Mouse (Mus musculus): ENCODE measurements around the gene Ercc2. TPM values are rescaled to one million over a fixed set of nuclear protein-coding genes. Genes with fewer than 3 reads are reported as not detected.

Gene Ercc2
- 0.41 TPM for polyA plus RNA-seq (2014; fragmentation: Illumina TruSeq; extraction: RNeasy Lipid Tissue Mini Kit (QIAGEN cat#74804); ENCODE audit: low read depth, low replicate concordance)

DNA sequence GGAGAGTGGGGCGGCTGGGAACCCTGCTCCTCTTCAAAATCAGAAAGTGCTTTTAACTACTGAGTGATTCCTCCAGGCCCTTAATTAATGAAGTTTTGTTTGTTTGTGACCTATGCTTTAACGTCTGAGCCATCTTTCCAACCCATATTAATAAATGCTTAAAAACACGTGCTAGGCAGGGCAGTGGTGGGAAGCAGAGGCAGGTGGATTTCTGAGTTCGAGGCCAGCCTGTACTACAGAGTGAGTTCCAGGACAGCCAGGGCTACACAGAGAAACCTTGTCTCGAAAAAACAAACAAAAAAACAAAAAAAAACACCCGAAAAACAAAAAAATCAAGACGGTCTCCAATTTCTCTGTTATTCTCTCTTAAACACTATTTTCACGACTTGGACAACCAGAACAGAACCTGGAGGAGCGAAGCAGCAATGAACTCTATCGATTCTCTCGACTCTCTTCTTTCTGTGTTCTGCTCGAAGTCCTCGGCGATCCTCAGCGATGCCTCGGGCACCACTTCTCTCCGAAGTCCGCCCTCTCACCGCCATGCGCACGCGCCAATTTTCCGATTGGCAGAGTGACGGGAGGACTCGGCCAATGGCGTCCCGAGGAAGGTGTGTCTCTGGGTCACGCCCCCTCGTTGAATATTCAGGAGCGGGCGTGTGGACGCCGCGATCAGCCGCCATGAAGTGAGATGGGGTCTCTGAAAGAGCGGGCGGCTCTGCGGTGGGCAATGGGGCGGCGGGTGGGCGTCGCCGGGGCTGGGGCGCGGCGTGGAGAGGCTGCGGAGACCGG, at the start of gene Ercc2:
Ercc2 (plus strand) TSS at position 634 of the 789 bp plus-strand sequence.

DNA sequence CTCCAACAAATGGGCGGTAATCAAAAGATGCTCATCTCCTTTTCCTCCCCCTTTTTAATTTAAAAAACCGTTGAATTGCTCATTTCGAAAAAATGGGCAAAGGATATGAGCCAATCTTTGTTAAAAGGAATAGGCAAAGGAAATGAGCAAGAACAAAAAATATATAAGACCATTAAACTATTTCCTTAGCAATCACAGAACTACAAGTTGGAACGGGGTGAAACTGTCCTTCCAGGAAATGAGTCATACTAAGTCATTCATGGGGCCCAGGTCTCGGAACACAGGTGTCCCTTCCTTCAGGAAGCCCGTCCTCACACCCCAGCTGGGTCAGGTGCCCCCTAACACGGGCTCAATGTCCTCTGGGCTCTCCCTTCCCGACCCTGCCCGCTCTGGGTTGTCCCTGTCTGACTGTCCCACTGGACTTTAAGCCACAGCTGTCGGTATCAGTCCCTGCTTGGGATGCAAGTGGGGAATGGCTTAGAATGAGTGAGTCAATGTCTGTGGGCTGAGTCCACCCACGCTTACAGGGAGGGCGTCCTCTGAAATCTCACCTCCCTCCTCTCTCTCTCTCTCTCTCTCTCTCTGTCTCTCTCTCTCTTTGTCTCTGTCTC, 37.5 kb upstream of the Ercc2 start, which contains the start of gene Ercc1:
Ercc1 (plus strand) TSS at position 542 of the 611 bp plus-strand sequence.

GRCm38 (mm10) chr7:19359299-19359891, 22.4 kb upstream of the Ercc2 start, which contains the start of the genes Cd3eap and Ppp1r13l:
TSS of gene Cd3eap (minus strand) at chr7:19359483.
TSS of gene Ppp1r13l (plus strand) at chr7:19359749.

DNA sequence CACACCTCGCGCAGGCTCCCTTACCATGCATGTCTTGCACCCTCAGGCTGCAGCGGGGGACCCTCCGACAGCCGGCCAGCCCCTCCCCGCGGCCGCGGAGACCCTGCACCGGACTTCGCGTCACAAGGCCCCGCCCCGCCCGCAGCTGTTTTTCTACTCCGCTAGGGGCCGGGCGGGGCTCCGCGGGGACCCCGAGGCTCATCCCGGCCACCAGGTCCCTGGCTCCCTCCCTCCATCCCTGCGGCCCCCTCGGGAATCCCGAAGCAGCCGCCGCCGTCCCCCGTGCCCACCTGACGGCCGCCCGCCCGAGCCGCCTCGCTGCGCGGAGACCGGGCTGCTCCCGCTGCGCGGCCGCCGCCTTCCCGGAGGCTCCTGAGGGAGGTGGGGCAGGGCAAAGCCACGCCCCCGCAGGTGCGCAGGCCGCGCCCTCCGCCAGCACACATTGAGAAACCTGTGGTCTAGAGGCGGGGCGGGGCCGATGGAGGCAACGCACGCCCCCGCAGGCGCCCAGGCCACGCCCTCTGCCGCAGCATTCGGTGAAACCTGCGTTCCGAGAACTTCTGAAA, 22.0 kb downstream of the Ercc2 start, which contains the start of gene Klc3:
Klc3 (minus strand) TSS at position 374 of the 566 bp plus-strand sequence.

GRCm38 (mm10) chr7:19404476-19404875, 22.7 kb downstream of the Ercc2 start, which contains the start of gene Ckm:
TSS of gene Ckm (plus strand) at chr7:19404776.

Other genes starting within 250 kb of the Ercc2 start
- gene Qpctl, start 232.7 kb upstream of the Ercc2 start, polyA plus RNA-seq (2014; fragmentation: Illumina TruSeq; extraction: RNeasy Lipid Tissue Mini Kit (QIAGEN cat#74804); ENCODE audit: low read depth, low replicate concordance): 10.5 TPM
- gene Snrpd2, start 232.3 kb upstream of the Ercc2 start, polyA plus RNA-seq (2014; fragmentation: Illumina TruSeq; extraction: RNeasy Lipid Tissue Mini Kit (QIAGEN cat#74804); ENCODE audit: low read depth, low replicate concordance): 2.0 TPM
- not detected for gene Gipr, start 215.9 kb upstream of the Ercc2 start, polyA plus RNA-seq (2014; fragmentation: Illumina TruSeq; extraction: RNeasy Lipid Tissue Mini Kit (QIAGEN cat#74804); ENCODE audit: low read depth, low replicate concordance)
- not detected for gene Eml2, start 205.6 kb upstream of the Ercc2 start, polyA plus RNA-seq (2014; fragmentation: Illumina TruSeq; extraction: RNeasy Lipid Tissue Mini Kit (QIAGEN cat#74804); ENCODE audit: low read depth, low replicate concordance)
- 5.4 TPM for gene Gpr4, start 169.5 kb upstream of the Ercc2 start, polyA plus RNA-seq (2014; fragmentation: Illumina TruSeq; extraction: RNeasy Lipid Tissue Mini Kit (QIAGEN cat#74804); ENCODE audit: low read depth, low replicate concordance)
- 13.0 TPM for gene Opa3, start 153.7 kb upstream of the Ercc2 start, polyA plus RNA-seq (2014; fragmentation: Illumina TruSeq; extraction: RNeasy Lipid Tissue Mini Kit (QIAGEN cat#74804); ENCODE audit: low read depth, low replicate concordance)
- gene Vasp, start 110.2 kb upstream of the Ercc2 start, polyA plus RNA-seq (2014; fragmentation: Illumina TruSeq; extraction: RNeasy Lipid Tissue Mini Kit (QIAGEN cat#74804); ENCODE audit: low read depth, low replicate concordance): 17.5 TPM
- not detected for gene Ppm1n, start 101.9 kb upstream of the Ercc2 start, polyA plus RNA-seq (2014; fragmentation: Illumina TruSeq; extraction: RNeasy Lipid Tissue Mini Kit (QIAGEN cat#74804); ENCODE audit: low read depth, low replicate concordance)
- gene Rtn2, start 99.4 kb upstream of the Ercc2 start, polyA plus RNA-seq (2014; fragmentation: Illumina TruSeq; extraction: RNeasy Lipid Tissue Mini Kit (QIAGEN cat#74804); ENCODE audit: low read depth, low replicate concordance): 1.9 TPM
- gene Fosb, start 72.0 kb upstream of the Ercc2 start, polyA plus RNA-seq (2014; fragmentation: Illumina TruSeq; extraction: RNeasy Lipid Tissue Mini Kit (QIAGEN cat#74804); ENCODE audit: low read depth, low replicate concordance): 1.3 TPM
- gene Ercc1, start 37.2 kb upstream of the Ercc2 start, polyA plus RNA-seq (2014; fragmentation: Illumina TruSeq; extraction: RNeasy Lipid Tissue Mini Kit (QIAGEN cat#74804); ENCODE audit: low read depth, low replicate concordance): not detected
- gene Cd3eap, start 22.5 kb upstream of the Ercc2 start, polyA plus RNA-seq (2014; fragmentation: Illumina TruSeq; extraction: RNeasy Lipid Tissue Mini Kit (QIAGEN cat#74804); ENCODE audit: low read depth, low replicate concordance): 1.8 TPM
- gene Ppp1r13l, start 22.3 kb upstream of the Ercc2 start, polyA plus RNA-seq (2014; fragmentation: Illumina TruSeq; extraction: RNeasy Lipid Tissue Mini Kit (QIAGEN cat#74804); ENCODE audit: low read depth, low replicate concordance): not detected
- gene Klc3, start 22.1 kb downstream of the Ercc2 start, polyA plus RNA-seq (2014; fragmentation: Illumina TruSeq; extraction: RNeasy Lipid Tissue Mini Kit (QIAGEN cat#74804); ENCODE audit: low read depth, low replicate concordance): not detected
- gene Ckm, start 22.8 kb downstream of the Ercc2 start, polyA plus RNA-seq (2014; fragmentation: Illumina TruSeq; extraction: RNeasy Lipid Tissue Mini Kit (QIAGEN cat#74804); ENCODE audit: low read depth, low replicate concordance): 0.70 TPM
- 2.2 TPM for gene Mark4, start 76.8 kb downstream of the Ercc2 start, polyA plus RNA-seq (2014; fragmentation: Illumina TruSeq; extraction: RNeasy Lipid Tissue Mini Kit (QIAGEN cat#74804); ENCODE audit: low read depth, low replicate concordance)
- gene Exoc3l2, start 81.3 kb downstream of the Ercc2 start, polyA plus RNA-seq (2014; fragmentation: Illumina TruSeq; extraction: RNeasy Lipid Tissue Mini Kit (QIAGEN cat#74804); ENCODE audit: low read depth, low replicate concordance): 1.2 TPM
- gene Bloc1s3, start 126.4 kb downstream of the Ercc2 start, polyA plus RNA-seq (2014; fragmentation: Illumina TruSeq; extraction: RNeasy Lipid Tissue Mini Kit (QIAGEN cat#74804); ENCODE audit: low read depth, low replicate concordance): 9.3 TPM
- gene Trappc6a, start 126.4 kb downstream of the Ercc2 start, polyA plus RNA-seq (2014; fragmentation: Illumina TruSeq; extraction: RNeasy Lipid Tissue Mini Kit (QIAGEN cat#74804); ENCODE audit: low read depth, low replicate concordance): not detected
- not detected for gene Nkpd1, start 135.8 kb downstream of the Ercc2 start, polyA plus RNA-seq (2014; fragmentation: Illumina TruSeq; extraction: RNeasy Lipid Tissue Mini Kit (QIAGEN cat#74804); ENCODE audit: low read depth, low replicate concordance)
- 0.47 TPM for gene Ppp1r37, start 181.1 kb downstream of the Ercc2 start, polyA plus RNA-seq (2014; fragmentation: Illumina TruSeq; extraction: RNeasy Lipid Tissue Mini Kit (QIAGEN cat#74804); ENCODE audit: low read depth, low replicate concordance)
- not detected for gene Zfp296, start 195.3 kb downstream of the Ercc2 start, polyA plus RNA-seq (2014; fragmentation: Illumina TruSeq; extraction: RNeasy Lipid Tissue Mini Kit (QIAGEN cat#74804); ENCODE audit: low read depth, low replicate concordance)
- 17.8 TPM for gene Gemin7, start 195.6 kb downstream of the Ercc2 start, polyA plus RNA-seq (2014; fragmentation: Illumina TruSeq; extraction: RNeasy Lipid Tissue Mini Kit (QIAGEN cat#74804); ENCODE audit: low read depth, low replicate concordance)
- 1.2 TPM for gene Clasrp, start 222.5 kb downstream of the Ercc2 start, polyA plus RNA-seq (2014; fragmentation: Illumina TruSeq; extraction: RNeasy Lipid Tissue Mini Kit (QIAGEN cat#74804); ENCODE audit: low read depth, low replicate concordance)
- gene Relb, start 247.4 kb downstream of the Ercc2 start, polyA plus RNA-seq (2014; fragmentation: Illumina TruSeq; extraction: RNeasy Lipid Tissue Mini Kit (QIAGEN cat#74804); ENCODE audit: low read depth, low replicate concordance): 0.87 TPM